ENCODE assay signal across 24 mouse cellular contexts in genomic region chr4:140499571-140499970, GRCm38 (mm10).
DNase-seq lines count a peak whose midpoint lies in the region; ATAC-seq and TF ChIP-seq lines count a peak whose summit lies in the region.
"Had no signal": no experiment of that assay in that cellular context is flagged by ENCODE, and none has a peak within 500 bp of the region (broad histone marks: within the 10 kb centered on the region; RNA-seq: fewer than 3 reads in every experiment).

No protein-coding gene starts in this region.

- no peak for TF ChIP-seq POLR2A in kidney, adult 2 months (IDR thresholded peaks at IDR 0.05; ENCODE audit: low read depth, low read length)

- no peak for ATAC-seq in kidney, embryonic 15.5 days (replicated peaks; ENCODE audit: low FRiP score)
- ATAC-seq in liver, postnatal 0 days, result no peak
- ATAC-seq in liver, embryonic 11.5 days (replicated peaks; ENCODE audit: low FRiP score), result no peak
- 0 out of 2 replicates have a peak, but pooled peaks have one; percentile 35 for ATAC-seq in megakaryocyte-erythroid progenitor cell, adult 5-6 weeks (replicated peaks; ENCODE audit: low FRiP score, low TSS enrichment, poor library complexity, severe bottlenecking)
- ATAC-seq: forebrain, embryonic 15.5 days; midbrain, embryonic 13.5 days had no signal

- TF ChIP-seq EP300 in liver, postnatal 0 days (IDR thresholded peaks at IDR 0.05; ENCODE audit: low read depth), result no peak

- TF ChIP-seq CTCF in kidney, adult 2 months (conservative IDR thresholded peaks at IDR 0.05; ENCODE audit: insufficient read depth, insufficient read length, low read depth, low read length), result no peak
- peak; percentile 27 for TF ChIP-seq CTCF in liver, postnatal 0 days (IDR thresholded peaks at IDR 0.05; ENCODE audit: low read depth)

- no peaks in the 10 kb centered on the region for H3K36me3 ChIP-seq in kidney, adult 2 months (ENCODE audit: control insufficient read depth, insufficient read depth, low read length)
- no peaks in the 10 kb centered on the region for H3K36me3 ChIP-seq in kidney, embryonic 15.5 days
- no peaks in the 10 kb centered on the region for H3K36me3 ChIP-seq in liver, postnatal 0 days (replicated peaks; ENCODE audit: insufficient read depth, low read length)
- no peaks in the 10 kb centered on the region for H3K36me3 ChIP-seq in liver, embryonic 11.5 days (ENCODE audit: control insufficient read depth, insufficient read depth, low read length)
- H3K36me3 ChIP-seq: forebrain, embryonic 15.5 days; hindbrain, embryonic 15.5 days; limb, embryonic 15.5 days; midbrain, embryonic 13.5 days; neural tube, embryonic 12.5 days had no signal

- H3K27ac ChIP-seq in kidney, adult 2 months (ENCODE audit: insufficient read depth, low read depth, low read length), result no peak overlapping the region
- H3K27ac ChIP-seq in kidney, embryonic 15.5 days, result no peak overlapping the region
- no peak overlapping the region for H3K27ac ChIP-seq in liver, postnatal 0 days (ENCODE audit: low read depth)
- H3K27ac ChIP-seq in liver, embryonic 11.5 days (ENCODE audit: low read depth, low read length), result no peak overlapping the region
- H3K27ac ChIP-seq: forebrain, embryonic 15.5 days; hindbrain, embryonic 15.5 days; limb, embryonic 15.5 days; midbrain, embryonic 13.5 days; neural tube, embryonic 12.5 days had no signal

- no peak overlapping the region for H3K9ac ChIP-seq in kidney, embryonic 15.5 days
- no peak overlapping the region for H3K9ac ChIP-seq in liver, postnatal 0 days (replicated peaks)
- H3K9ac ChIP-seq in liver, embryonic 11.5 days (ENCODE audit: low read depth, low read length), result no peak overlapping the region
- H3K9ac ChIP-seq: forebrain, embryonic 15.5 days; hindbrain, embryonic 15.5 days; limb, embryonic 15.5 days; midbrain, embryonic 13.5 days; neural tube, embryonic 12.5 days had no signal

- no peak overlapping the region for H3K4me2 ChIP-seq in kidney, embryonic 15.5 days
- H3K4me2 ChIP-seq in liver, postnatal 0 days (ENCODE audit: low read depth, low read length), result no peak overlapping the region
- no peak overlapping the region for H3K4me2 ChIP-seq in liver, embryonic 11.5 days
- H3K4me2 ChIP-seq: forebrain, embryonic 15.5 days; heart, embryonic 11.5 days; hindbrain, embryonic 15.5 days; limb, embryonic 15.5 days; midbrain, embryonic 13.5 days; neural tube, embryonic 12.5 days had no signal

- H3K9me3 ChIP-seq in kidney, embryonic 15.5 days (replicated peaks), result no peaks in the 10 kb centered on the region
- H3K9me3 ChIP-seq in liver, postnatal 0 days (ENCODE audit: low read length), result no peaks in the 10 kb centered on the region
- no peaks in the 10 kb centered on the region for H3K9me3 ChIP-seq in liver, embryonic 11.5 days (ENCODE audit: control insufficient read depth, low read length)
- H3K9me3 ChIP-seq: forebrain, embryonic 15.5 days; hindbrain, embryonic 15.5 days; limb, embryonic 15.5 days; midbrain, embryonic 13.5 days; neural tube, embryonic 12.5 days had no signal

- no peaks in the 10 kb centered on the region for H3K27me3 ChIP-seq in kidney, adult 2 months (replicated peaks; ENCODE audit: control insufficient read depth, insufficient read depth, low read length)
- peaks cover 75% of the 10 kb centered on the region for H3K27me3 ChIP-seq in kidney, embryonic 15.5 days
- no peaks in the 10 kb centered on the region for H3K27me3 ChIP-seq in liver, postnatal 0 days (ENCODE audit: insufficient read depth, low read length)
- no peaks in the 10 kb centered on the region; the same call in 1 of the 2 replicates for H3K27me3 ChIP-seq in liver, embryonic 11.5 days (replicated peaks; ENCODE audit: control insufficient read depth, insufficient read depth, low read length)
- H3K27me3 ChIP-seq: forebrain, embryonic 15.5 days; hindbrain, embryonic 15.5 days; midbrain, embryonic 13.5 days had no signal

- no peaks in the 10 kb centered on the region for H3K4me1 ChIP-seq in kidney, adult 2 months (ENCODE audit: control insufficient read depth, insufficient read depth, low read length)
- H3K4me1 ChIP-seq in kidney, embryonic 15.5 days, result peaks cover 43% of the 10 kb centered on the region
- no peaks in the 10 kb centered on the region for H3K4me1 ChIP-seq in liver, postnatal 0 days (ENCODE audit: insufficient read depth)
- peaks cover 2% of the 10 kb centered on the region; the same call in 1 of the 2 replicates for H3K4me1 ChIP-seq in liver, embryonic 11.5 days (replicated peaks; ENCODE audit: control insufficient read depth, insufficient read depth, low read length)
- H3K4me1 ChIP-seq: limb, embryonic 15.5 days had no signal

- no peak overlapping the region for H3K4me3 ChIP-seq in kidney, adult 2 months (ENCODE audit: insufficient read depth, low read depth, low read length)
- no peak overlapping the region for H3K4me3 ChIP-seq in kidney, embryonic 15.5 days (replicated peaks)
- H3K4me3 ChIP-seq in liver, postnatal 0 days (ENCODE audit: low read depth, low read length), result no peak overlapping the region
- H3K4me3 ChIP-seq in liver, embryonic 11.5 days (ENCODE audit: low read depth, low read length), result no peak overlapping the region
- H3K4me3 ChIP-seq: forebrain, embryonic 15.5 days; hindbrain, embryonic 15.5 days; limb, embryonic 15.5 days; midbrain, embryonic 13.5 days; neural tube, embryonic 12.5 days had no signal

- peak; percentile 29 for DNase-seq in kidney, adult 2 months
- DNase-seq in liver, postnatal 0 days, result no peak
- DNase-seq in liver, embryonic 11.5 days (ENCODE audit: low spot score), result no peak
- DNase-seq in ES-CJ7 (ENCODE audit: low read depth, low spot score), result peak; percentile 52
- no peak for DNase-seq in adrenal gland, postnatal 36 days
- DNase-seq: cerebellum, adult 8-10 months; cerebellum, postnatal 36 days; embryo, embryonic 11 days; gastrocnemius, postnatal 10 days; kidney, adult 11 months; left cerebral cortex, postnatal 4 days; lung, adult 18-20 months; retina, postnatal 1 day; right cerebral cortex, postnatal 25 days; spleen, adult 18-20 months; thymus, postnatal 14 days had no signal

- 55% methylated on average over 6 of the region's 6 CpGs for WGBS in kidney, adult 2 months
- WGBS in kidney, embryonic 15.5 days, result 68% methylated on average over 6 of the region's 6 CpGs
- 73% methylated on average over 6 of the region's 6 CpGs for WGBS in liver, postnatal 0 days (ENCODE audit: insufficient replicate concordance)
- WGBS in liver, embryonic 11.5 days, result 75% methylated on average over 6 of the region's 6 CpGs

Comparison
In these comparisons a context has a peak if more than half of its experiments do, and no peak if none do; other contexts are left out.
1. DNase-seq: peak in kidney, adult 2 months (single experiment) and ES-CJ7 (single experiment); none in liver, postnatal 0 days (single experiment), liver, embryonic 11.5 days (single experiment) and adrenal gland, postnatal 36 days (0 of 2).